Mouse (Mus musculus) fibroblast of lung, adult 2 months (primary cell): ENCODE results near the gene Chid1.

Experiments
- DNase-seq: peaks from one replicate; pipeline ENCODE4 v3.0.0-alpha.2; 2011; ENCODE audit warnings: low read depth

Gene Chid1

GRCm38 (mm10) chr7:141501820-141502555 lies 37.7 kb downstream of the Chid1 start:
- DNase-seq: no peak

- no peak for DNase-seq
These were observed 42.1 kb downstream of the Chid1 start for GRCm38 (mm10) chr7:141497600-141497999.

- no peak for DNase-seq
These were observed 43.7 kb downstream of the Chid1 start for GRCm38 (mm10) chr7:141495940-141496339.

GRCm38 (mm10) chr7:141495379-141495778 lies 44.3 kb downstream of the Chid1 start:
- no peak for DNase-seq

GRCm38 (mm10) chr7:141493729-141494128 lies 45.9 kb downstream of the Chid1 start:
- no peak for DNase-seq

- DNase-seq: no peak
These were observed 46.9 kb downstream of the Chid1 start for GRCm38 (mm10) chr7:141492738-141493137.

GRCm38 (mm10) chr7:141491151-141491550 lies 48.5 kb downstream of the Chid1 start:
- DNase-seq: no peak

GRCm38 (mm10) chr7:141487141-141487540 lies 52.5 kb downstream of the Chid1 start:
- no peak for DNase-seq

GRCm38 (mm10) chr7:141486239-141486638 lies 53.4 kb downstream of the Chid1 start:
- no peak for DNase-seq

GRCm38 (mm10) chr7:141485606-141486005 lies 54.1 kb downstream of the Chid1 start:
- no peak for DNase-seq

GRCm38 (mm10) chr7:141485186-141485585 lies 54.5 kb downstream of the Chid1 start:
- no peak for DNase-seq

- DNase-seq: no peak
These were observed 55.2 kb downstream of the Chid1 start for GRCm38 (mm10) chr7:141484186-141485120.

- no peak for DNase-seq
These were observed 56.5 kb downstream of the Chid1 start for GRCm38 (mm10) chr7:141483114-141483653.

- no peak for DNase-seq
These were observed 57.1 kb downstream of the Chid1 start for GRCm38 (mm10) chr7:141482531-141483024.

GRCm38 (mm10) chr7:141481498-141482401 lies 57.9 kb downstream of the Chid1 start:
- no peak for DNase-seq

GRCm38 (mm10) chr7:141480842-141481497 lies 58.7 kb downstream of the Chid1 start:
- no peak for DNase-seq

- no peak for DNase-seq
These were observed 61.3 kb downstream of the Chid1 start for GRCm38 (mm10) chr7:141478270-141478748.

- DNase-seq: no peak
These were observed 61.9 kb downstream of the Chid1 start for GRCm38 (mm10) chr7:141477578-141478269.

- no peak for DNase-seq
These were observed 62.7 kb downstream of the Chid1 start for GRCm38 (mm10) chr7:141476981-141477370.
